Mouse (Mus musculus) hindbrain, embryonic 16.5 days (tissue): ENCODE data around the gene Slc38a9. TPM values are rescaled to one million over a fixed set of nuclear protein-coding genes. Genes with fewer than 3 reads are reported as not detected.

Source experiments
- ATAC-seq: fragments of 200-750 bp; cut with Nextera tagmentation; 2 replicates; pipeline ENCODE4 v1.8.0; 2017; ENCODE audit warnings: moderate TSS enrichment, moderate library complexity
- H3K27ac ChIP-seq: fragments of 300-500 bp; sonication (generic); 2 replicates; pipeline ENCODE4 v1.5.1; 2014; ENCODE audit warnings: low read depth, mild to moderate bottlenecking, control low read depth, low read length, moderate library complexity
- H3K27me3 ChIP-seq: fragments of 300-500 bp; sonication (generic); replicated peaks from 2 replicates; pipeline ENCODE4 v1.6.1; 2014; ENCODE audit warnings: low read length; ENCODE audit not compliant: control insufficient read depth, insufficient read depth
- H3K36me3 ChIP-seq: fragments of 300-500 bp; sonication (generic); 2 replicates; pipeline ENCODE4 v1.6.1; 2014; ENCODE audit warnings: mild to moderate bottlenecking, low read length, moderate library complexity, mixed read lengths; ENCODE audit not compliant: control insufficient read depth, insufficient read depth
- H3K4me1 ChIP-seq: fragments of 300-500 bp; sonication (generic); 2 replicates; pipeline ENCODE4 v1.6.1; 2014; ENCODE audit warnings: low read depth, low read length; ENCODE audit not compliant: control insufficient read depth, insufficient read depth
- H3K4me2 ChIP-seq: fragments of 300-500 bp; sonication (generic); 2 replicates; pipeline ENCODE4 v1.6.1; 2014; ENCODE audit warnings: mild to moderate bottlenecking, low read length, control low read depth, moderate library complexity
- H3K4me3 ChIP-seq: fragments of 300-500 bp; sonication (generic); 2 replicates; pipeline ENCODE4 v1.5.1; 2014; ENCODE audit warnings: mild to moderate bottlenecking, low read length, control low read depth, moderate library complexity
- H3K9ac ChIP-seq: fragments of 300-500 bp; sonication (generic); 2 replicates; pipeline ENCODE4 v1.6.1; 2014; ENCODE audit warnings: low read depth, mild to moderate bottlenecking, control low read depth, low read length, moderate library complexity
- H3K9me3 ChIP-seq: fragments of 300-500 bp; sonication (generic); 2 replicates; pipeline ENCODE4 v1.6.1; 2014; ENCODE audit warnings: mild to moderate bottlenecking, low read length, moderate library complexity; ENCODE audit not compliant: control insufficient read depth
- WGBS: fragments of 180-500 bp; shearing (Covaris S2); extraction: QIAGEN DNeasy Blood & Tissue Kit; methylation state at CpG from one replicate; pipeline ENCODE4 v1.1.7; 2014; 5-methylcytosine and 5-hydroxymethylcytosine counted together
- polyA plus RNA-seq: library from polyadenylated mRNA; unstranded; fragments of >200 nt; fragmentation: Nextera tagmentation; extraction: Ambion mirVana; gene quantifications from 2 replicates; pipeline ENCODE4 v1.2.1, GENCODE M21; 2015

Gene Slc38a9
- polyA plus RNA-seq, 1 experiment from 2014 or later = 22.6 TPM

DNA sequence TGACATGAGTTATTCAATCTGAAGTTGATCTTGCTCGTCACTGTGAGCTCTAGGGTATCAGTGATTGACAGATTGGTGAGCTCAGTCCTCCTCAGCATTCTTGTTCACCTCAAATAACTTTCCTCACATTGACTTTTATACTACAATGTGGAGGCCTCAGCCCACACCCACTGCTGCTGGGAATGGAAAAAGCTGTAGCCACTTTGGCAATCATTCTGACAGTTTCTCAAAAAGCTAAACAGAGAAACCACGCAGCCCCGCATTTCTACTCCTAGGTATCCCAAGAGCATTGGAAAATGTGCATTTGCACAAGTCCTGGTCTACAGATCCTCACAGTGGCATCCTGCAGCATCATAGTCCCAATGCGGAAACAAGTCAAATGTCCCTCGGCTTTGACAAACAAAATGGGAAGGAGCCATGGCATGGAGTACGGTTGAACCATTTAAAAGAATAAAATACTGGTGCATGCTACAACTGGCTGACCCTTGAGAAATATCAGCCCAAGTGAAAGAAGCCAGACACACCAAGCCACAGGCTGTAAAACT lies 98.1 kb downstream of the Slc38a9 start:
- H3K4me1 ChIP-seq = peaks cover 6% of the 10 kb centered on the region; the same call in 1 of the 2 replicates
- ATAC-seq = no peak
- H3K27ac ChIP-seq = no peak overlapping the region
- H3K4me2 ChIP-seq = no peak overlapping the region
- H3K36me3 ChIP-seq = no peaks in the 10 kb centered on the region
- 87% methylated on average over 6 of the region's 6 CpGs for WGBS
- no peak overlapping the region for H3K9ac ChIP-seq
- no peaks in the 10 kb centered on the region for H3K9me3 ChIP-seq
- no peaks in the 10 kb centered on the region for H3K27me3 ChIP-seq
- no peak overlapping the region for H3K4me3 ChIP-seq

DNA sequence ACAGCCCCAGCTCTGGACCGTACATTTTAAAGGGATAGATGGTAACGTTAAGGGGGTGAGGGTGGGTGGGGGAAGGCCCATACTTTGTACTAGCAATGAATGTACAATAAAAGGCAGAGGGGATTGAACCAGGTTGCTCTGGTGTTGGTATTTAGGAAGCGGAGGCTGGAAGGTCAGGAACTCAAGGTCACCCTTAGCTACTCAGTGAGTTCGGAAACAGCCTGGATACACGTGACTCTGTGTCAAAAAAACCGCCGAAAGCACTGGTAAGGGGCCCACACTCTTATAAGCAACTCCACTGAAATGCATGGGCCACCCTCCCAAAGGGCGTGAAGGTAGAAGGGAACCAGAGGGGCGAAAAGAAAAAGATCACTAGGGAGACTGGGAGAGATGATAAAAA lies 98.8 kb downstream of the Slc38a9 start:
- Histone ChIP-seq H3K27me3 (no peaks in the 10 kb centered on the region), H3K4me2 (no peak overlapping the region), H3K4me1 (peaks cover 6% of the 10 kb centered on the region; the same call in 1 of the 2 replicates), H3K4me3 (no peak overlapping the region), H3K27ac (no peak overlapping the region), H3K9me3 (no peaks in the 10 kb centered on the region), H3K9ac (no peak overlapping the region), H3K36me3 (no peaks in the 10 kb centered on the region)
- no peak for ATAC-seq
- WGBS = 90% methylated on average over 9 of the region's 9 CpGs

DNA sequence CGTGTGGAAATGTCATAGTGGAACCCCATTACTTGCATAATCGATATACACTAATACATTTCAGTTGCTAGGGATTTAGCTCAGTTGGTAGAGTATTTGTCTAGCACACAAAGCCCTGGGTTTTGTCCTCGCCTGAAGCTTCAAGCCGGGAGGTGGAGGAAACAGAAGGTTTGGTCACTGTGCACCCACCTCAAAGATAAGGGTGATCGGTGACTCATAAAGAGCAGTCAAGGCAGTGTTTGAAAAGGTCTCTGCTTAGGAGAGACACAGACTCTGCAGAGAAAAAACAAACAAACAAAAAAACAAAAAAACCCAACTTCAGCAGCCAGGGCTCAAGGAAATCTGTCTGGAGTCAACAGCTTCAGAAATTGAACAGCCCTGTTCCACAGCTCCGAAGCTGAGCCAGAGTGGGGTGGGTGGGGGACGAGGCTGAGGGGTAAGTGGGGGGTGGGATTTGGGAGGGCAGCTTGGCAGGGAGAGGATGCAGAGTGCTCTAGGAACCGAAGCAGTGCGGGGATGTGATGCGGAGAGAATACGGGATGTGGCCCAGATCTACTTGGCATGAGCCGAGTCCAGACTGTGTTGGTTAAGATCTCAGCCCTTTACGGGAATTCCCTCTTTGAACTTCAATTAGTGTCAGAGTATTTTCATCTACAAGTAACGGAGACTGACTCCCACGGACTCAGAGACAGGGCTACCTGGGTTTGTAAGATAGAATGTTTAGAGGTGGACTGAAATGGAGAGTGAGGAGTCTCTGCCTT lies 99.4 kb downstream of the Slc38a9 start:
- H3K27ac ChIP-seq = no peak overlapping the region
- H3K9ac ChIP-seq = no peak overlapping the region
- WGBS = 68% methylated on average over 15 of the region's 15 CpGs
- peaks cover 6% of the 10 kb centered on the region; the same call in 1 of the 2 replicates for H3K4me1 ChIP-seq
- ATAC-seq = peak; percentile 61; the same call in 1 of the 2 replicates
- H3K36me3 ChIP-seq = no peaks in the 10 kb centered on the region
- no peak overlapping the region for H3K4me3 ChIP-seq
- H3K4me2 ChIP-seq = no peak overlapping the region
- no peaks in the 10 kb centered on the region for H3K27me3 ChIP-seq
- no peaks in the 10 kb centered on the region for H3K9me3 ChIP-seq

DNA sequence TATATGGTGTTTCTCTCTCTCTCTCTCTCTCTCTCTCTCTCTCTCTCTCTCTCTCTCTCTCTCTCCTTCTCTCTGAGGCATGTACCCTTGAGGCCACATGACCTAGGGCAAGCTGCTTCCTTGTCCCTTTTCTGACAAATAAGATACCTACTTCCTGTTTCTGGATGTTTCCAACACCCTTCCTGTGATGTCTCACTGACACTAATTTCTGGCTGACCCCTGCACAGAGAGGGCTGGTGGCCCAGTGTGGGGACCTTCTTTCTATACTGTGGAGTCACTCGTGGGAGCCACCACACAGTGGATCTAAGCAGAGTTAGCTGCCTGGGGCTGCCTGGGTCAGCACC lies 100.0 kb downstream of the Slc38a9 start:
- ATAC-seq = no peak

DNA sequence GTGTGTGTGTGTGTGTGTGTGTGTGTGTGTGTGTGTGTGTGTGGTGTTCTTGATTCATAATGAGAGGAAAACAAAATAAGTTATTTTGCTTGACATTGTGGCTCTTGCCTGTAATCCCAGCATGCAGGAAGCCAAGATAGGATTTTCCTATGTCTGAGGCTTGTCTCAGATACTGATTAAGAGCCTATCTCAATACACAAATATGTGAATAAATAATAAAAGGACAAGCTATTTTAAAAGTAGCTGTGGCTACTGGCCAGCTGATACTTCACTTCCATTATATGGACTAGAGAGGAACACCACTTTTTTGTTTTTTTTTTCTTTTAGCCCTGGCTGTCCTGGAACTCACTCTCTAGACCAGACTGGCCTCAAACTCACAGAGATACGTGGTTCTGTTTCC lies 101.2 kb downstream of the Slc38a9 start:
- WGBS = 78% methylated on average over 1 of the region's 1 CpGs
- H3K36me3 ChIP-seq = no peaks in the 10 kb centered on the region
- H3K27ac ChIP-seq = no peak overlapping the region
- no peak overlapping the region for H3K4me2 ChIP-seq
- no peaks in the 10 kb centered on the region for H3K27me3 ChIP-seq
- H3K9me3 ChIP-seq = no peaks in the 10 kb centered on the region
- no peaks in the 10 kb centered on the region for H3K4me1 ChIP-seq
- no peak for ATAC-seq
- no peak overlapping the region for H3K4me3 ChIP-seq
- H3K9ac ChIP-seq = no peak overlapping the region

More for the DNA sequence above, 100.0 kb downstream of the Slc38a9 start:
- H3K4me3 ChIP-seq = no peak overlapping the region
- no peaks in the 10 kb centered on the region for H3K36me3 ChIP-seq
- no peaks in the 10 kb centered on the region for H3K27me3 ChIP-seq
- WGBS = 48% methylated on average over 1 of the region's 1 CpGs
- no peak overlapping the region for H3K4me2 ChIP-seq
- peaks cover 4% of the 10 kb centered on the region; the same call in 1 of the 2 replicates for H3K4me1 ChIP-seq
- H3K9me3 ChIP-seq = no peaks in the 10 kb centered on the region
- no peak overlapping the region for H3K27ac ChIP-seq
- H3K9ac ChIP-seq = no peak overlapping the region

DNA sequence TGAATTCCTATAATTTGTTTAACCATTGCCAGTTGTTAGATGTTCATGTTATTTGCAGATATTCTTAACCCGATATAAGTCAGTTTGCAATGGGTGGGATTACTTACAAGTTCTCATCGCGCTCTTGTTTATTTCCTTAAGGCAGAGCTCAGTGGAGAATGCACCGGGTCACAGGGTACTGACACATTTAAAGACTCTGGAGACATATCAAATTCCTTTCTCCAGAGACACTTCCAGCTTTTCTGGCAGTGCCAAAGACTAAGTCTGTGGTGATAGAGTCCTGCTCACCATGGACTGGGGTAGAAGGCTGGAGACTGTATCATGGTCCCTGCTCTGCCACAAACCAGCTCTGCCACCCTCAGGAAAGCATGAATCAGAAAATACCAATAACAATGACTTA lies 102.0 kb downstream of the Slc38a9 start:
- Histone ChIP-seq H3K4me1 (no peaks in the 10 kb centered on the region), H3K4me2 (no peak overlapping the region), H3K27me3 (no peaks in the 10 kb centered on the region), H3K9ac (no peak overlapping the region), H3K36me3 (no peaks in the 10 kb centered on the region), H3K4me3 (no peak overlapping the region), H3K9me3 (peaks cover 6% of the 10 kb centered on the region), H3K27ac (no peak overlapping the region)
- no peak for ATAC-seq
- 80% methylated on average over 4 of the region's 4 CpGs for WGBS

DNA sequence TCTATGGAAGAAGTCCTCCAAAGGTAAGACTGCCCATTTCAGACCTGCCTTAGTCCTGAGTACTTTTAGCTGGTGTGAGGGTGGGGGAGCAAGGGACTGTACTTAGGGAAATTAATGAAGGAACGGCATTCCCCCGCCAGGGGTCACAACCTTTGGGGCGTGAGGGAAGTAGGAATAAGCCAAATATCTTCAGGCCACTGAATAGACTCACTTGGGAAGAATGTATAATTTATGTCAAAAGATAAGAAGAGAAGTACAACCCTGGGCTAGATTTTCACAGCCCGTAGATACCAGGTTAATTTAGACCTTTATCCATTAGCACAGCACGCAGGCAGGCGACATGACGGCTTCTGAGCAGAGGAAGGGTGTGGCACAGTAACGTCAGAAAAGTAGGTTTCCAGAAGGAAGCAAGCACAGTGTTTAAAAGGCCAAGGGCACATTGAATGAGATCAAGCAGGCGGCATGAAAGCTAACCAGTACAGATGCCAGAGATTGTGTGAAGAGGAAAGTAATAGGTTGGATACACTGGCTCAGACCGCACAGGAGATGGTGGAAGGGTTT lies 103.1 kb downstream of the Slc38a9 start:
- peaks cover 9% of the 10 kb centered on the region for H3K9me3 ChIP-seq
- no peak; the same call in 1 of the 2 replicates for ATAC-seq
- H3K4me2 ChIP-seq = no peak overlapping the region
- H3K4me3 ChIP-seq = no peak overlapping the region
- no peak overlapping the region for H3K27ac ChIP-seq
- no peaks in the 10 kb centered on the region for H3K27me3 ChIP-seq
- 88% methylated on average over 10 of the region's 10 CpGs for WGBS
- H3K9ac ChIP-seq = no peak overlapping the region
- H3K36me3 ChIP-seq = no peaks in the 10 kb centered on the region
- H3K4me1 ChIP-seq = no peaks in the 10 kb centered on the region

DNA sequence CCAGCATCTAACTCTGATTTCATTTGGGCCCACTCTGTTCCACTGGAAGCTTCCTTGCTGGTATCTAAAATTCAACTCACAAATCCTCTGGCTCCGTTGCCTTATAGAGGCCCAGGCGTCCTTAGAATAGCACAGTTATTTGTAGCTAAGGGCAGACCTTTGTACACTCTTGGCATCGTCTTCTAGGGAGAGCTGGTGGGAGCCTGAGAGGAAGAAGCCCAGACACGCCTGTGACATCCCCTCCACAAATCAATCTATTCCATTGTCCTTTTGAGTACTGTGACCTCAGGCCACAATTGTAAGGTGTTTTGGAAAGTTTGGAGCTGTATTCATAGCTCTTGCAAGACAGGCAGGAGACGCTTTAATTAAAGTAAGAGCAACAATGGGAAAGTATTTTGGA lies 104.0 kb downstream of the Slc38a9 start:
- no peak overlapping the region for H3K4me3 ChIP-seq
- H3K27me3 ChIP-seq = no peaks in the 10 kb centered on the region
- 61% methylated on average over 5 of the region's 5 CpGs for WGBS
- no peak overlapping the region for H3K9ac ChIP-seq
- no peaks in the 10 kb centered on the region for H3K4me1 ChIP-seq
- no peak overlapping the region for H3K4me2 ChIP-seq
- ATAC-seq = peak; percentile 30; the same call in 1 of the 2 replicates
- peaks cover 9% of the 10 kb centered on the region for H3K9me3 ChIP-seq
- H3K27ac ChIP-seq = no peak overlapping the region
- H3K36me3 ChIP-seq = no peaks in the 10 kb centered on the region

DNA sequence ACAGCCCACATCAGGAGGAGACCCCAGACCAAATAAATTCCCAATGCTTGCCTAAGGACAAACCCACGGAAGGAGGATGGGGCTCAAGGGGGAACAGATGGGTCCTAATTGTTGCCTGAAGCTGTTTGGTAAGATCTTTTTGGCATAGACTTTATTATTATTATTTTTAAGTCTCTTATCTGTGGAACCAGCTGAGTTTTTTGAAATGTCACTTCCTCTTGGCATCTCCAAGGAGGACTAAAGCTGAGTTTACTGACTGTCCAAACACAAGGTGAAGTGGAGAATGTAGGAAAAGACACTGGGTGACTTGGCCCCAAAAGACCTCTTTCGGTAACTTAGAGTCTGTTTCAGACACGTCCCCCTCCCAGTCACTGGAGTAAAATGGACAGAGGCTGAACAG lies 105.1 kb downstream of the Slc38a9 start:
- Histone ChIP-seq H3K9me3 (peaks cover 9% of the 10 kb centered on the region), H3K27ac (no peak overlapping the region), H3K27me3 (no peaks in the 10 kb centered on the region), H3K4me2 (no peak overlapping the region), H3K36me3 (no peaks in the 10 kb centered on the region), H3K9ac (no peak overlapping the region), H3K4me1 (no peaks in the 10 kb centered on the region), H3K4me3 (no peak overlapping the region)
- ATAC-seq = no peak
- WGBS = 91% methylated on average over 3 of the region's 3 CpGs
